Mouse (Mus musculus): ENCODE measurements around the gene Rgs12. TPM values are rescaled to one million over a fixed set of nuclear protein-coding genes. Genes with fewer than 3 reads are reported as not detected.

The Rgs12 gene
- polyA plus RNA-seq, 1 experiment from 2014 or later: 28.9 TPM

GRCm38 (mm10) chr5:34932458-34932806 lies 16.8 kb upstream of the Rgs12 start:
- H3K27ac ChIP-seq (replicated peaks): peak overlapping the region; percentile 83
- 52% methylated on average over 4 of the region's 4 CpGs for WGBS
- ATAC-seq (ENCODE audit: extremely low read depth, insufficient number of reproducible peaks, low FRiP score, low TSS enrichment): no peak
- H3K9ac ChIP-seq: no peak overlapping the region
- no peaks in the 10 kb centered on the region for H3K9me3 ChIP-seq
- H3K4me3 ChIP-seq: no peak overlapping the region
- H3K36me3 ChIP-seq: no peaks in the 10 kb centered on the region
- H3K4me2 ChIP-seq: no peak overlapping the region
- no peaks in the 10 kb centered on the region for H3K27me3 ChIP-seq (replicated peaks)
- H3K4me1 ChIP-seq: peaks cover 22% of the 10 kb centered on the region

- Histone ChIP-seq H3K27ac (replicated peaks) (no peak overlapping the region), H3K9ac (no peak overlapping the region), H3K4me1 (peaks cover 22% of the 10 kb centered on the region), H3K4me3 (no peak overlapping the region), H3K4me2 (no peak overlapping the region), H3K9me3 (no peaks in the 10 kb centered on the region), H3K27me3 (replicated peaks) (no peaks in the 10 kb centered on the region), H3K36me3 (no peaks in the 10 kb centered on the region)
- no peak for ATAC-seq (ENCODE audit: extremely low read depth, insufficient number of reproducible peaks, low FRiP score, low TSS enrichment)
- 88% methylated on average over 1 of the region's 1 CpGs for WGBS
These were observed 15.8 kb upstream of the Rgs12 start for GRCm38 (mm10) chr5:34933461-34933860.

GRCm38 (mm10) chr5:34941710-34942470 lies 7.4 kb upstream of the Rgs12 start:
- 65% methylated on average over 10 of the region's 10 CpGs for WGBS

GRCm38 (mm10) chr5:34943428-34943827 lies 5.8 kb upstream of the Rgs12 start:
- no peaks in the 10 kb centered on the region for H3K9me3 ChIP-seq
- peaks cover 17% of the 10 kb centered on the region for H3K4me1 ChIP-seq
- no peaks in the 10 kb centered on the region for H3K27me3 ChIP-seq (replicated peaks)
- no peak for ATAC-seq (ENCODE audit: extremely low read depth, insufficient number of reproducible peaks, low FRiP score, low TSS enrichment)
- H3K4me2 ChIP-seq: no peak overlapping the region
- no peak overlapping the region for H3K9ac ChIP-seq
- H3K4me3 ChIP-seq: no peak overlapping the region
- no peaks in the 10 kb centered on the region for H3K36me3 ChIP-seq
- H3K27ac ChIP-seq (replicated peaks): no peak overlapping the region
- 76% methylated on average over 3 of the region's 3 CpGs for WGBS

More at GRCm38 (mm10) chr5:34941710-34942470, 7.4 kb upstream of the Rgs12 start:
- H3K9me3 ChIP-seq: no peaks in the 10 kb centered on the region
- no peaks in the 10 kb centered on the region for H3K27me3 ChIP-seq (replicated peaks)
- H3K9ac ChIP-seq: no peak overlapping the region
- 0 out of 2 replicates have a peak, but pooled peaks cover 6% of the 10 kb centered on the region for H3K4me1 ChIP-seq
- no peaks in the 10 kb centered on the region for H3K36me3 ChIP-seq
- no peak overlapping the region for H3K27ac ChIP-seq (replicated peaks)
- no peak overlapping the region for H3K4me2 ChIP-seq
- ATAC-seq (ENCODE audit: extremely low read depth, insufficient number of reproducible peaks, low FRiP score, low TSS enrichment): no peak
- H3K4me3 ChIP-seq: no peak overlapping the region

- H3K9me3 ChIP-seq: peaks cover 5% of the 10 kb centered on the region; the same call in 1 of the 2 replicates
- 2% methylated on average over 12 of the region's 12 CpGs for WGBS
These were observed 545 bp downstream of the Rgs12 start for GRCm38 (mm10) chr5:34949769-34950211.

GRCm38 (mm10) chr5:34950486-34951160 lies 1.4 kb downstream of the Rgs12 start:
- Histone ChIP-seq H3K4me3 (peak overlapping the region; percentile 93), H3K4me1 (peaks cover 59% of the 10 kb centered on the region), H3K9ac (peak overlapping the region; percentile 98), H3K4me2 (peak overlapping the region; percentile 80), H3K27me3 (replicated peaks) (no peaks in the 10 kb centered on the region), H3K9me3 (peaks cover 5% of the 10 kb centered on the region; the same call in 1 of the 2 replicates), H3K36me3 (peaks cover 17% of the 10 kb centered on the region), H3K27ac (replicated peaks) (peak overlapping the region; percentile 92)
- ATAC-seq (ENCODE audit: extremely low read depth, insufficient number of reproducible peaks, low FRiP score, low TSS enrichment): no peak
- 69% methylated on average over 6 of the region's 6 CpGs for WGBS

More at GRCm38 (mm10) chr5:34949769-34950211, 545 bp downstream of the Rgs12 start:
- ATAC-seq (ENCODE audit: extremely low read depth, insufficient number of reproducible peaks, low FRiP score, low TSS enrichment): no peak
- peak overlapping the region; percentile 92 for H3K27ac ChIP-seq (replicated peaks)
- peaks cover 17% of the 10 kb centered on the region for H3K36me3 ChIP-seq
- peak overlapping the region; percentile 98 for H3K9ac ChIP-seq
- no peaks in the 10 kb centered on the region for H3K27me3 ChIP-seq (replicated peaks)
- H3K4me2 ChIP-seq: peak overlapping the region; percentile 80
- peaks cover 57% of the 10 kb centered on the region for H3K4me1 ChIP-seq
- H3K4me3 ChIP-seq: peak overlapping the region; percentile 93

GRCm38 (mm10) chr5:34951161-34951834 lies 2.1 kb downstream of the Rgs12 start:
- H3K4me2 ChIP-seq: peak overlapping the region; percentile 80
- 89% methylated on average over 8 of the region's 8 CpGs for WGBS
- no peaks in the 10 kb centered on the region for H3K27me3 ChIP-seq (replicated peaks)
- peaks cover 17% of the 10 kb centered on the region for H3K36me3 ChIP-seq
- ATAC-seq (ENCODE audit: extremely low read depth, insufficient number of reproducible peaks, low FRiP score, low TSS enrichment): no peak
- H3K4me1 ChIP-seq: peaks cover 66% of the 10 kb centered on the region
- H3K4me3 ChIP-seq: no peak overlapping the region
- H3K27ac ChIP-seq (replicated peaks): 0 out of 2 replicates have a peak overlapping the region, but pooled peaks have one; percentile 24
- peaks cover 5% of the 10 kb centered on the region; the same call in 1 of the 2 replicates for H3K9me3 ChIP-seq
- peak overlapping the region; percentile 98 for H3K9ac ChIP-seq

- H3K4me3 ChIP-seq: no peak overlapping the region
- peak overlapping the region; percentile 22 for H3K4me2 ChIP-seq
- H3K27ac ChIP-seq (replicated peaks): peak overlapping the region; percentile 85
- H3K27me3 ChIP-seq (replicated peaks): no peaks in the 10 kb centered on the region
- no peak for ATAC-seq (ENCODE audit: extremely low read depth, insufficient number of reproducible peaks, low FRiP score, low TSS enrichment)
- peaks cover 5% of the 10 kb centered on the region; the same call in 1 of the 2 replicates for H3K9me3 ChIP-seq
- 36% methylated on average over 6 of the region's 6 CpGs for WGBS
- peaks cover 81% of the 10 kb centered on the region for H3K4me1 ChIP-seq
- peak overlapping the region; percentile 55 for H3K9ac ChIP-seq
- H3K36me3 ChIP-seq: peaks cover 17% of the 10 kb centered on the region
These were observed 5.3 kb downstream of the Rgs12 start for GRCm38 (mm10) chr5:34954508-34954907.

- Histone ChIP-seq H3K36me3 (peaks cover 17% of the 10 kb centered on the region), H3K4me3 (no peak overlapping the region), H3K9ac (no peak overlapping the region), H3K27me3 (replicated peaks) (no peaks in the 10 kb centered on the region), H3K4me1 (peaks cover 84% of the 10 kb centered on the region), H3K9me3 (peaks cover 5% of the 10 kb centered on the region; the same call in 1 of the 2 replicates), H3K4me2 (peak overlapping the region; percentile 22), H3K27ac (replicated peaks) (peak overlapping the region; percentile 85)
- no peak for ATAC-seq (ENCODE audit: extremely low read depth, insufficient number of reproducible peaks, low FRiP score, low TSS enrichment)
- WGBS: 10% methylated on average over 5 of the region's 5 CpGs
These were observed 6.4 kb downstream of the Rgs12 start for GRCm38 (mm10) chr5:34955630-34956029.

- Histone ChIP-seq H3K4me1 (peaks cover 84% of the 10 kb centered on the region), H3K27ac (replicated peaks) (peak overlapping the region; percentile 85), H3K4me2 (peak overlapping the region; percentile 22; the same call in 1 of the 2 replicates), H3K9me3 (peaks cover 5% of the 10 kb centered on the region; the same call in 1 of the 2 replicates), H3K9ac (no peak overlapping the region), H3K36me3 (peaks cover 17% of the 10 kb centered on the region), H3K4me3 (no peak overlapping the region), H3K27me3 (replicated peaks) (no peaks in the 10 kb centered on the region)
- no peak for ATAC-seq (ENCODE audit: extremely low read depth, insufficient number of reproducible peaks, low FRiP score, low TSS enrichment)
- 46% methylated on average over 7 of the region's 7 CpGs for WGBS
These were observed 6.9 kb downstream of the Rgs12 start for GRCm38 (mm10) chr5:34956151-34956550.

GRCm38 (mm10) chr5:34957015-34957414 lies 7.8 kb downstream of the Rgs12 start:
- H3K9me3 ChIP-seq: peaks cover 5% of the 10 kb centered on the region; the same call in 1 of the 2 replicates
- no peaks in the 10 kb centered on the region for H3K27me3 ChIP-seq (replicated peaks)
- peak overlapping the region; percentile 48 for H3K27ac ChIP-seq (replicated peaks)
- H3K9ac ChIP-seq: 0 out of 2 replicates have a peak overlapping the region, but pooled peaks have one; percentile 45
- ATAC-seq (ENCODE audit: extremely low read depth, insufficient number of reproducible peaks, low FRiP score, low TSS enrichment): no peak
- 74% methylated on average over 2 of the region's 2 CpGs for WGBS
- peaks cover 86% of the 10 kb centered on the region for H3K4me1 ChIP-seq
- no peak overlapping the region for H3K4me3 ChIP-seq
- no peak overlapping the region for H3K4me2 ChIP-seq
- peaks cover 16% of the 10 kb centered on the region for H3K36me3 ChIP-seq

All from heart, embryonic 13.5 days (tissue).